Comparison of ENCODE assay signal across 8 mouse cellular contexts in the genomic region with DNA sequence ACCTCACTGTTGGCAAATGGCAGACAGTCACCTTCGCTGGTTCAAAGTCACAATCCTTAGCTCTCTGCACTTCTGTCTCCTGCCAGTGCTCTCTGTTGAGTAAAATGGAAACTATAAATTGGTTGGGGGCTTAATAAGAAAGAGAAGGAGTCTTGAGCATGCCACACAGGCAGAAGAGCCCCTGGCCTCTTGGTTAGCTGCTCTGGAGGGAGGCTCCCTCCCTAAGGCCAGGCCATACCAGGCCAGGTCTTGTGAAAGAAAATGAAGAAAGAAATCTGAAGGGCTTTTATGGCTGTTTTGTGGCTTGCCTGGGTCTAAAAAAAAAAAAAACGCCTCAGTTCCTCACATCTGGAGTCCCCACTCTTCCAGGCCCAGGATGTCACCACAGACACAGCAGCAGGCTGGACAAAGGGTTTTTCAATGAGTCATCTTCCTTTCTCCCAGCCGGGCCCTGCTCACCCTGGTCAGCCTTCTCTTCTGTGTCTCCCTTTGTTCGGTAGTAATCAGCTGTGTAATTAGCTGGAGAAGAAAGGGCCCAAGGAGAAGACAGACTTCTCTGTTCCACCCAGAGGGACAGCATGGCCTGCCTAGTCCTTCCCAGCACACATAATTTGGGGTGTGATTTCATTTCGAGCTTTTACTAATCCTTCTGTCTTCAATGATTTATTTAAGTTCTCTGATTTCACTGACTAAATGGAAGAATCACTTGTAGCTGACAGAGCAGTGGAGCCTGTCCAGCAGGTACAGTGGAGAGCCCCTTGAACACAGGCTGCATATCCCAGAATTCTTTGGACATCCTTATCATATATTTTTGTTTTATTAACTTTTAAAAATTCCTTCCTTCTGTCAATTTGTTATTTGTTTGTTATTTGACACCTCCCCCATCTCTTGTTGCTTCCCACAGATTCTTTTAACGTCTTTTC.
A peak's percentile ranks its signal among the peaks of the same experiment; 100 is the strongest.
DNase-seq lines count a peak whose midpoint lies in the region; ATAC-seq lines count a peak whose summit lies in the region.
"Had no signal": no experiment of that assay in that cellular context is flagged by ENCODE, and none has a peak within 500 bp of the region (broad histone marks: within the 10 kb centered on the region; RNA-seq: fewer than 3 reads in every experiment).

No protein-coding gene starts in this region.

- H3K4me2 ChIP-seq in hindbrain, embryonic 15.5 days, result no peak overlapping the region
- H3K4me2 ChIP-seq: limb, embryonic 12.5 days had no signal

- no peaks in the 10 kb centered on the region for H3K9me3 ChIP-seq in hindbrain, embryonic 15.5 days
- H3K9me3 ChIP-seq: limb, embryonic 12.5 days had no signal

- no peak overlapping the region for H3K9ac ChIP-seq in hindbrain, embryonic 15.5 days
- H3K9ac ChIP-seq: limb, embryonic 12.5 days had no signal

- 0 out of 2 replicates have a peak, but pooled peaks cover 8% of the 10 kb centered on the region for H3K4me1 ChIP-seq in hindbrain, embryonic 15.5 days (replicated peaks)

- H3K4me3 ChIP-seq in hindbrain, embryonic 15.5 days, result no peak overlapping the region
- H3K4me3 ChIP-seq: limb, embryonic 12.5 days had no signal

- WGBS in hindbrain, embryonic 15.5 days, result 21% methylated on average over 6 of the region's 6 CpGs

- DNase-seq in layer of hippocampus, adult 11-12 months (ENCODE audit: low spot score), result peak; percentile 41
- no peak for DNase-seq in layer of hippocampus, postnatal 14 days (ENCODE audit: low spot score in 2 of 2)
- peak; percentile 42 for DNase-seq in NIH3T3 (ENCODE audit: low read depth)
- DNase-seq in embryo, embryonic 11 days, result peak; percentile 74
- DNase-seq in telencephalon, adult 2 months (ENCODE audit: low read depth, low spot score), result peak; percentile 63
- no peak for DNase-seq in c-Kit-positive CD71-positive TER-119-positive erythroid progenitor cells, embryonic 14.5 days (ENCODE audit: low spot score)

- 0 out of 2 replicates have a peak, but pooled peaks have one; percentile 51 for ATAC-seq in hindbrain, embryonic 15.5 days (ENCODE audit: low FRiP score, low read depth)

- H3K27me3 ChIP-seq in hindbrain, embryonic 15.5 days, result no peaks in the 10 kb centered on the region
- H3K27me3 ChIP-seq: limb, embryonic 12.5 days had no signal

- no peak overlapping the region for H3K27ac ChIP-seq in hindbrain, embryonic 15.5 days (replicated peaks)
- H3K27ac ChIP-seq: limb, embryonic 12.5 days had no signal

- H3K36me3 ChIP-seq in hindbrain, embryonic 15.5 days, result no peaks in the 10 kb centered on the region
- H3K36me3 ChIP-seq: limb, embryonic 12.5 days had no signal

Comparison
In these comparisons a context has a peak if more than half of its experiments do, and no peak if none do; other contexts are left out.
1. DNase-seq: peak in layer of hippocampus, adult 11-12 months (single experiment), NIH3T3 (single experiment), embryo, embryonic 11 days (single experiment) and telencephalon, adult 2 months (single experiment); none in layer of hippocampus, postnatal 14 days (0 of 2) and c-Kit-positive CD71-positive TER-119-positive erythroid progenitor cells, embryonic 14.5 days (single experiment).